Mouse (Mus musculus): ENCODE data around the gene Set.

Set gene

DNA sequence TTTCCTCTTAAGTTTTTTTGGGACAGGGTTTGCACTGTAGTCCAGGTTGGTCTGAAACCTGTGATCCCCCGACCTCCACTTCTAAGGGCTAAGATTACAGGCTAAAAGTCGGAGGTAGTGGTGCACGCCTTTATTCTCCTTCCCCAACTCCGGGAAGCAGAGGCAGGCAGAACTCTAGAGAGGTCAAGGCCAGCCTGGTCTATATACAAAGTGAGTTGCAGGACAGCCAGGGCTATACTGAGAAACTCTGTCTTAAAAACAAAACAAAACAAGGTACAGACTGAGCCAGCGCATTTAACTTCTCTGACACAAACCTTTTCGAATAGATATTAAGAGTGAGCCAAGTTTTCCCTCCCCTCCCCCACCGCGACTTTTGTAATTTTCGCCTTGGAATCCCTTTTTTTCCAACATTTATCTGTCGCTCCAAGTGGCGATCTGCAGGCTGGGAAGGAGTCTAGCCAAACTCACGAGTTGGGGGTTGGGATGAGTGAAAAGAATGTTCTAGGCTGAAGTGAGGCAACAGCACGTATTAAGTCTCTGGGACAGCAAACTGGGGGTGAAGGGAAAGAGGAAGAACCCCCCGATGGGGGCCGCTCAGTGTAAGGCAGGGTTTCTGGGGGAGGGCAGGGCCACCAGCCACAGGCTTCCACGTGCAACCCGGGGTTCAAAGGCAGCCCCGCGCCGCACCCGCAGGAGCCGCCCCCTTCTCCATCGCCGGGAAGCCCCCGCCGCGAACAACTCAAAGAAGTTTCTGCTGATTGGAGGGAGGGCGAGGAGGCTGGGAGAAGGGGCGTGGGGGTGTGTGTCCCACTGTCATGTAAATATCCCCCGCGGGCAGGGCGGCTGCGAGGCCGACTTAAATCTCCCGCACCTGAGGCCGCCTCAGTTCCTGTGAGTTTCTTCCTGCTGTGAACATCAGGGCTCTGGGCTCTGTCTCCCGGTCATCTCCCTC, 4.3 kb downstream of the Set start:
- peak; percentile 92 for DNase-seq (ENCODE audit: low read depth, low spot score)

DNA sequence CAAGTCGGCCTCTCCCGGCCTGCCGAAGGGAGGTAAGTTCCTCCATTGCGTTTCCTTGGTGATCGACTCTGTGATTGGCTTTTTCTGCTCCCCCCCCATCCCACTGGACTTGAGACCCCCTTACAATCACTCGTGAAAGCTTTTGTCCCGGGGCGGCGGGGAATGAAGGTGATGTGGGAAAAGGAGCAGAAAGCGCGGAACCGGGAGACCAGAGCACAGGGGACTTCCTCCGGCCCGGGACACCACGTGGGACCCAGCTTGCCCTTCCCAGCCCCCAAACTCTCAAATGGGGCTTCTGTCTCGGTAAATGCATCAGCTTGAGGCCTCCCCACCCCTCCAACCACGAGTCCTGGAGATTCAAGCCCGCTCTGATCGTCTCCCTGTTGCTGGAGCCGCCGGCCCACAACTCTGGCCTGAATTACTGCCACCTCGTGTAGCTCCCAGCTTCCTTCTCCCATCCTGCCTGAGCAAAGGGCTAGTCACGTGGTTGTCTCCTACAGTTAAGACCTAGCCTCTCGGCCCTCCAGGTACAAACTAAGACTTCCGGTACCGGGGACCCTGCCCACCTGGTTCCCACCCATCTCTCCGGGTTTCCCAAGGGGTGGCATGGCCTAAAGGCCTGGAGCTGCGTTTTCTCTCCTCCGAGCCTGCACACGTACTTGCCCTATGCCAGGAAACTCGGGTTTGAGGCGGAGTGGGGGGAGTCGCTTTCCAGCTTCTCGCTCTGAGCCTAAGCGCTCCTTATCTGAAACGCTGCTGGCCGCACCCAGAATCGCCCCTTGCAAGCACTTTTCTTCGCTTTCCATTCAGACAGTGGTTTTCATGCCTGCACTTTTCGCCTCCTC, 5.3 kb downstream of the Set start:
- peak; percentile 87 for DNase-seq (ENCODE audit: low read depth, low spot score)

DNA sequence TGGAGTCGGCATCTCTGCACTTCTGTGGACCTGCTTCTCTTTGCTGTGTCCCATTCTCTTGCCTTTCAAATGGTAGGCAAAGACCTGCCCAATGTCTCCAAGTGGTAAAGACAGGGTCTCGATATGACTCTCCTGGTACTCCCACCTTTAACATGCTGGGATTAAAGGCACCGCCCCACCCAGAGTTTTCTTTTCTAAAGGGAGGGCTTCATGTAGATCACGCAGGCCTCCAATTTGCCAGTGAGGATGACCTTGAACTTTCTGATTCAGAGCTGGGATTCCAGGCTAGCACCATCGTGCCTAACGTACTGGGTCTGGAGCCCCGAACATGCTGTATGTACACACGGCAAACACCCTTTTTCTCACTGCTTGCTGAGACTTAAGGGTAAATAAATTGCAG, 6.1 kb downstream of the Set start:
- no peak for DNase-seq (ENCODE audit: low read depth, low spot score)

DNA sequence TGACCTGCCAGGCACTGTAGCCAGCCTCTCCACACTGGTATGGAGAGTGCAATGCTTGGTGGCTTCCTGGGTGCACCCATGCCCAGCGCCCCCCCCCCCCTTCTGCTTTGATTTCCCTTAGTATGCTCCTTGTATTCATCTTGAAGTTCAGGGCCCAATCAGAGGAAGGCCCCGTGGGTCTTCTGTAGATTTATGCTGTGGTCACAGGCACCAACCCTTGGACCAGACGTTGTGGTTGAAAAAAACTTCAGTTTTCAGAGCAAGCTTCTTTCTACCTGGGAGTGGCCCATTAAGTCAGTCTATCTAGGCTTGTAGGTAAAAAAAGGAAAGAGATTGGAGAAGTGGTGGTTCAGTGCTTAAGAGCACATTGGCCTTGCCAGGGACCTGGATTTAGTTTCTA, 6.6 kb downstream of the Set start:
- peak; percentile 76 for DNase-seq (ENCODE audit: low read depth, low spot score)

DNA sequence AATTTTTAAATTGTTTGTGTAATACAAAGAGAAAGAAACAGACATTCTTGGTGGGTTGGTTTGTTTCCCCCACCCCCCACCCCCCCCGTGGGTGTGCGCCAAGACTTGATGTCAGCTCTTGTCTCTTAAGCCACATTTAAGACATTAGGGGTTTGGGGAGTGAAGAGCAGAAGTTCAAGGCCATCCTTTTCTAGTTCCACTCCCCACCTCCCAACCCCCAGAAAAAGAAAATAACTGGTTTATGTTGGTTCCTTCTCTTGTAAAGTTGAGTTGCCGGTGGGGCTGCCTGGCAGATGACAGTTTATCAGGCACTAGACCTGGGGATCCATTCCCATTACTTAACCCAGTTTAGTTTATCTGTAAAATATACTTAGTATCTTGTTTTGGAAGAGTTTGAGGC, 7.1 kb downstream of the Set start:
- DNase-seq (ENCODE audit: low read depth, low spot score) = peak; percentile 54

DNA sequence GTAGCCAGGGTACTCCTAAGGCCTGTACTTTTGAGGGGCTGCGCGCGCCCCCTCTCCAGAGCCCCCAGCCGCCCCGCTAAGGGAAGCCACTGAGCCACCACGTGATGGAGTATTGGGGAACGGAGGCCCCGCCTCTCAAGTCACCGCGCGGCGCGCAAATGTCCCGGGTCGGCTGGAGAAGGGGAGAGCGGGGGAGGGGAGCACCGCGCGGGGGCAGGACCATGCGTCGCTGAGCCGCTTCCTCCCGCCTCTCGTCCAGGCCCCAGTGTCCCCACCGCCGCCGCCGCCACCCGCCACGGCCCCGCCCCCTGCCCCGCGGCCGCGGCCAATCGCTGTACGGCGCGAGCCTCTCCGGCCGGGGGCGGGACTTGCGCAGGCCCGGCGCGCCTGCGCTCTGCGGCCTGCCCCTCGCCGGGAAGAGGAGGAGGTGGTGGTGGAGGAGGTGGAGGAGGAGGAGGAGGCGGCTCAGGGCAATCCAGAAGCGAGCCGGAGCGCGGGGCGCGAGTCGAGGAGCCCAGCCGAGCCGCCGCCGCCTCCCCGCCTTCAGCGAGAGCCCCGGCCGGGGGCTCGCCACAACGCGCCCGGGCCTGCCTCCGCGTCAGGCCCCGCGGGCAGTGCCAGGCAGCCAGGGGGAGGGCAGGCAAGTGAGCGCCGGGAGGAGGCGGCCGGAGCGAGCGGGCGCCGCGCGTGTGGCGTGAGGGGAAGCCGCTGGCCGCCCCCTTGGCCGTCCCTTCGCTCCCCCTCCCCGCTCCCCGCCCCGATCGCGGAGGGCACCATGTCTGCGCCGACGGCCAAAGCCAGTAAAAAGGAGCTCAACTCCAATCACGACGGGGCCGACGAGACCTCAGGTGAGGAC, 9.1 kb downstream of the Set start:
- peak; percentile 98 for DNase-seq (ENCODE audit: low read depth, low spot score)

DNA sequence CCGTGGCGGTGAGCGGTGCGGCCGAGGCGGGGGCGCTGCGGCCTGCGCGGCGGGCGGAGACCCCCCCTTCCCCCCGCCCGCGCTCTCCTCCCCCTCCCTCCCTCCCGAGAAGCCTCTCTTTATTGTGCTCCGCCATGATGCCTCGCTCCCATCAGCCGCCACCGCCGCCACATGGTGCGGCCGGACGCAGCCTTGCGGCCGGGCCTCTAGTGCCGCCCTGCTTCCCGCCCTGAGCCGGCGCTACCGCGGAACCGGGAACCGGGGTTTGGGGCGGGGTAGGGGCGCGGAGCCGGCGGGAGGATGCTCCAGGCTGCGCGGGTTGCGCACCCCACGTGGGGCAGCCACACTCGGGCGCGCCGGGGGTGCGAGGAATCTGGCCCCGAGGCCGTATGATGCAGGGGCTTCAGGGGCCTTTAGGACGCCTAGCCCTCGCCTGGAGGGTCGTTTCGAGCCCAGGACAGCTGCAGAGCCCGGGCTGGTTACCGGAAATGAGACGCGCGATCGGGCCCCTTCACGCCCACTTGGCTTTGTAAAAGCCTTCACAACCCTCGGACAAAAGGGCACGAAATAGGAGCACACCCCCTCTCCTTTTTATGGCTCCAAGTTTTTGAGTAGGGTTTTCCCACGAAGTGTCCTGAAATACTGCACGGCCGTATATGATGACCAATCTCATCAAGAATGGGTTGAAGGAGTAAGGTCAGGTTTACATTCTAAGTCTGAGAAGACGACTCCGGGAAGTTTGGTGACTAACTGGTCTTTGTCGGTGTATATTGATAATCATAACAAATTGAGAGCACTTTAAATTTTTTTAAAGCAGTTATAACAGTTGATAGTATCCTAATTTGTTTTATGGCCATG, 10.1 kb downstream of the Set start:
- peak; percentile 53 for DNase-seq (ENCODE audit: low read depth, low spot score)

DNA sequence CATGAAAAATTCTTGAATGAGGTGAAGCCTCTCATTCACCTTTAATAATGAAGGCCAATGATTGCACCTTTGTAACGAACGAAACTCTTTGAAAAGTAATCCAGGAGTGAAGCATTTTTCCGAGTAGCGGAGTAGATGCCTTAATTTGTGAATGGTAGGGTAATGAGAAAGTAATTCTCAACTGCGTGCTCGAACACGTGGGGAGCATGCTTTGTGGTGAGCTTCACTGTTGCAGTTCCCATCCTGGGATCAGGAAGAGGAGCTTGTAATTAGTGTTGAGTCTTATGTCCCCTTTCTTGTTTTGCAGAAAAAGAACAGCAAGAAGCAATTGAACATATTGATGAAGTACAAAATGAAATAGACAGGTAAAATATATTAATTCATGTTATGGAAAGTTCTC, 10.8 kb downstream of the Set start:
- no peak for DNase-seq (ENCODE audit: low read depth, low spot score)

DNA sequence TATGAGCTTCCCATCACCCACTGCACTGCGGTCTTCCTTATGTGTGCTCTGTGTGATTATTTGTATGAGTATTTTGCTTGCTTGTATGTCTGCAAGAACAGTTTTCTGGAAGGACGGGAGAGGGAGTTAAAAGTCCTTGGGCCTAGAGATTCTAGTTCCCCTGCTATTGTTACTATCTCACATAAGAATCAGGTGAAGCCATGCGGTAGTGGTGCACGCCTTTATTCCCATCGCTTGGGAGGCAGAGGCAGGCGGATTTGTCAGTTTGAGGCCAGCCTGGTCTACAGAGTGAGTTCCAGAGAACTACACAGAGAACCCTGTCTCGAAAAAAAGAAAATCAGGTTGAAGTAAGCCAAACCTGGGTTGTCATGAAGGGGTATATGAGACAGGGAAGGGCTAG, 15.7 kb downstream of the Set start:
- DNase-seq (ENCODE audit: low read depth, low spot score) = no peak

DNA sequence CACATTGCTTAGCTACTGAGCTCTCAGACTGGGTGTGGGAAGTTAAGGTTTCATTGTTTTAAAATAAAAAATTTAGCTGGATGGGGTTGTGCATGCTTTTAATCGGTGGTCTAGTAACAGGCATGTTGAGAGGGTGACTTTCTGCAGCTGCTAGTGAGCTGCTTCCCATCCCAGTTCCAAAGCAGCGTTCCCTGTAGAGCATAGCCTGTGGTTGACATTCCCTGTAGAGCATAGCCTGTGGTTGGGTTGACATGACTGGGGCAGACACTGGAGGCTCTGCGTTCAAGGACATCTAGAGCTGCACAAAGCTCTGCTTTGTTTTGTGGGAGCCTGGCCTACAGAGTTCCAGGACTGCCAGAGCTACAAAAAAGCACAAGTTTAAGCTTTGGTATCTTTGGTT, 16.1 kb downstream of the Set start:
- DNase-seq (ENCODE audit: low read depth, low spot score) = peak; percentile 17

DNA sequence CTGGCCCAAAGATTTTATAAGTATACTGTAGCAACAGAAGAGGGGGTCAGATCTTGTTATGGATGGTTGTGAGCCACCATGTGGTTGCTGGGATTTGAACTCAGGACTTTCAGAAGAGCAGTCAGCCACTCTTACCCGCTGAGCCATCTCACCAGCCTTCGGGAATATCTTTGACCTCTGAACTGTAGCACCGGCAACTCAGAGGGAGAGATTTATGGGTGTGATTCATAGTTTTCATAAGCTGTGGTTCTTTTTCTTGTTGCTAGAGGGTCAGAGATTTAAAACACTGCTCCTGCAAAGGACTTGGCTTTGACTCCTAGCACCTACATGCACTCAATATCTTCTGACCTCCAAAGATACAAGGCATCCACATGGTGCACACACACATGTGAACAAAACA, 18.4 kb downstream of the Set start:
- DNase-seq (ENCODE audit: low read depth, low spot score) = peak; percentile 20

DNA sequence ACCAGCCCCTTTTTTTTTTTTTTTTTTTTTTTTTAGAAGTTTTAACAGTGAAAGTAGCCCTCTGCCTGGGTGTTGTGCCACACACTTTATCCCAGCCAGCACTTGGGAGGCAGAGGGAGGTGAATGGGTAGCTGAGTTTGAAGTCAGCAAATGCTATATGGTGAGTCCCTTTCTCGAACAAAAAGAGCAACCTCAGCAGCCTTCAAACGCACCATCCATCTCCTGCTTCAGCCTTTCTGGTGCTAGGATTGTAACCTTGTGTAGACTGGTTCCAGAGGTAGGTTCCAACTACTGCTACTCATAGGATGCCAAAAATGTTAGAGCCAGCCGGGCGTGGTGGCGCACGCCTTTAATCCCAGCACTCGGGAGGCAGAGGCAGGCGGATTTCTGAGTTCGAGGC, 19.3 kb downstream of the Set start:
- DNase-seq (ENCODE audit: low read depth, low spot score) = peak; percentile 30

DNA sequence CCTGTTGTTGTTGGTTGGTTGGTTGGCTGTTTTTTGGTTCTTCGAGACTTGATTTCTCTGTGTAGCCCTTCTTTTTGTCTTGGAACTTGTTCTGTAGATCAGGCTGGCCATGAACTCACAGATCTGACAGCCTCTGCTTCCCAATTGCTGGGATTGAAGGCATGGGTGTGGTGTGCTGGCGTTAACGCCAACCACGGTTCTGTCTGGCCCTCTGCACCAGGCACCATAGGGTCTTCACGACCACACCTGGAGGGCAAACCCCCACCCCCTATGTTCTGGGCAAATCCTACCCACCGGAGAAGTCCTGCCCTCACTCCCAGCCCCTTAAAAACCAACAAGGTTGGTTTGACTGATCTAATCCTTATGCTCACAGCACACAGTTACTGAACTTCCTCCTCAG, 19.8 kb downstream of the Set start:
- DNase-seq (ENCODE audit: low read depth, low spot score) = no peak

DNA sequence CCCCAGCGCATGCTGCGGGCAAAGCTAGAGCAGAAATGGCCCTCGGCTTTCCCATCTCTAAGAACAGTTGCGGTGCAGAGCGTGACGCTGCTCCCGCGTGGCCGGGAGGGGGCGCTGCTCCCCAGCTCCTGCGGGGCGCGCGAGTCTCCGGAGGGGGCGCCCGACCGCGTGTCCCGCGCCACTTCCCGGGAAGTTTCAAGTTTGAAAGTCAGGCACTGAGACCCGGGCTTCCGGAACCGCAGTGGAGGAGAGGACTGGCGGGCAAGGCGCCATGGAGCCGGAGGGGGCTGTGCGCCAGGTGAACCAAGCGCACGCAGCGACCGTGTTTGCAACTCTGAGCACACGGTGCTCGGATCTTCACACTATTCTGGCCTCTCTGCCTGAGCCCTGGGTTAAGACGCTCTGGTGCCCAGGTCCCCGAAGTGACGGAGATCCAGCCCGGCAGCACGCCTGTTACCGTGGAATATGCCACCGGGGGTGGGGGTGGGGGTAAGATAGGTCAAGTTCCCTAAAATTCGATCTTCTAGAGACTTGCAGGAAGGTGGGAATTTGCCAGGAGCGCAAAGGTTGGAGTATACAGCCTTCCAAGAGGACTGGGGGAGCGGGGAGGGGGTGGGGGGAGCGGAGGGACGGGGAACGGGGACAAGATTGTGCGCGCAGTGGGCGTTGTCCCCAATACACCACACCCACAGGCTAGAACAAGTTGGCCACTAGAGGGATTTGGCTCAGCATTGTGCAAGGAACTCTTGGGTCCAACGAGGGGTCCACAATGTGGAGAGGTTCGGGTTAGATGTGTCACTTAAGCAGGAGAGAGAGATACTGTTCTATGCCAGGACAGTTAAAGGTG, 20.5 kb downstream of the Set start, which contains the start of gene Pkn3:
Gene Pkn3 (plus strand): TSS at position 183 of the 847 bp plus-strand sequence.
- peak; percentile 89 for DNase-seq (ENCODE audit: low read depth, low spot score)

DNA sequence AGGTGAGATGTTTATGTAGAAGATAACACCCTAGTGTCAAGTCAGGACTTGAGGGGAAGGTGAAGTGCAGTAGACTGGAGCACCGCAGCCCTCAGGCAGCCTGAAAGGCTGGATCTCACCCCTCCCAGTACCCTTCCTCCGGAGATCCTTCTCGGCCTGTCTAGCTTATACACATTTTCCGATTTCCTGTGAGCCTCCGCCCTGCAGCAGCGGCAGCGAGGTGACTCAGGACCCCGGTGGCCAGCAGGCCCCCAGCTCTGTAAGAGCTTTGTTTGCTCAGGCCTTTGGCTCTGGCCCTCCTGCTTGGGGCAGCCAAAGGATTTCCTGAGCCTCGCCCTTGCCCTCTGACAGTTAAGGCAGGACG, 21.2 kb downstream of the Set start:
- no peak for DNase-seq (ENCODE audit: low read depth, low spot score)

DNA sequence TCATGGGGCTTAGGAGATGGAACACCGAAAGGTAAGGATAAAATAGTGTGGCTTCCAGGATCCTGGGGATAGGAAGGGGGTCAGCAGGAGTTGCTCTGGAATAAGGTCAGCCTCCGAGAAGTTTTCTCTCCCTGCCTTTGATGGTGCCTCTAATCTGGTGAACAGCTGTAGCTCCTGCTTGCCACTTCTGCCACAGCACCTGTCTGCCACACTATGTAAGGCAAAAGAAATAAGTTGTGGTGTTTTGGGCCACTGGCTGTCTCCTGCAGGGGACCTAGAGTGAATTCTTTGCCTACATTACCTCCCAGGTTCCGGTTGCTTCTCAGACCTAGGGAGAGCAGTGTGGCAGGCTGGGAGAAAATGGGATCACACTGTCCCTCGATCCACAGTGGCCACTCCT, 21.6 kb downstream of the Set start:
- DNase-seq (ENCODE audit: low read depth, low spot score) = no peak

DNA sequence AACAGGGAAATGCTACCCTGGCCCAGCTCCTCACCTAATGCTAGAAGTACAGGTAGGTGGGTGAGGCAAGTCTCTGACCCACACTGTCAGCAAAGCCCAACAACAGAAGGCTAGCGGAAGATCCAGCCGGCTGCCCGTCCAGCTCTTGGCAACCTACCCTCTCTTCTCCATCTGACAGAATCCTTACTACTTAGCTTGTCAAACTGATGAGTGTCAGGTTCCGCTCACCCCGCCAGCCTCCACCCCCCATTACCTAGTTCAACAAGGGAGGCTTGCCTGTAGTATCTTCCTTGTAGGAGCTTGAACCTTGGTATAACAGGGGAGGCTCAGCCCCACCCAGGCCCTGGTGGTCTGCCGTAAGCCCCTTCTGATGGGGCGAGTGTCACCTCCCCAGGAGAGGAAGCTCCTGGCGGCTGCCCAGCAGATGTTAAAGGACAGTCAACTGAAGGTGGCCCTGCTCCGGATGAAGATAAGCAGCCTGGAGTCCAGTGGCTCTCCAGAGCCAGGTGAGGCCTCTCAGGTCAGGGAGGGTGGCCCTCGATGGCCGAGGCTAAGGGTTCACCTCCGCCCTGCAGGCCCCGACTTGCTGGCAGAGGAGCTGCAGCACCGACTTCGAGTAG, 23.1 kb downstream of the Set start:
- no peak for DNase-seq (ENCODE audit: low read depth, low spot score)

DNA sequence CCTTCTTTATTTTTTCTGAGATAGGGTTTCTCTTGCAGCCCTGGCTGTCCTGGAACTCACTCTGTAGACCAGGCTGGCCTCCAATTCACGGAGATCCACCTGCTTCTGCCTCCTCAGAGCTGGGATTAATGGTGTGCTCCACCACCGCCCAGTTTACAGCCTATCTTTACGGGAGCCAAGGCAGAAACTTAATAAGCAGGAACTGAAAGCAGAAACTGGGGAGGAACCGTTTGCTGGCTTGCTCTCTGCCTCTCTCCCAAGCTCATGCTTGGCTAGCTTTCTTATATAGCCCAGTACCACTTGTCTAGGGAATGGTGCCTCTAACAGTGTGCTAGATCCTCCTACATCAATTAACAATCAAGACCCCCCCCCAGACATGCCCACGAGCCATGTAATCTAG, 26.9 kb downstream of the Set start:
- peak; percentile 69 for DNase-seq (ENCODE audit: low read depth, low spot score)

DNA sequence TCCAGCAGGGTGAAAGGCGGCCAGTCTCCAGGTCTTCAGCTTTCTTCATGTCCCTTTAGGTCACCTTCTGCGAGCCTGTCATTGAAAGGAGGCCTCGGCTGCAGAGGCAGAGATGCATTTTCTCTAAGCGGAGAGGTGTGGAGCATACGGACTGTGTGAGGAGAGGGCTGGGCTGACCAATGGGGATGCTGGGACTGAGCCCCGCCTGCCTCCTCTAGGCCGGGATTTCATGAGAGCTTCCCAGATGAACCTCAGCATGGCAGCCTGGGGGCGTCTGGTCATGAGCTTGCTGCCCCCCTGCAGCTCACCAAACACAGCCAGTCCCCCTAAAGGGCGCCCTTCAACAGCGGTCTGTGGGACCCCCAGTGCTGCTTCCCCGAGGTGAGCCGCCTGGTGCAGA, 27.5 kb downstream of the Set start:
- no peak for DNase-seq (ENCODE audit: low read depth, low spot score)

Data from A20 (cell line).